Mouse (Mus musculus): ENCODE measurements around the gene Nxpe5. TPM values are rescaled to one million over a fixed set of nuclear protein-coding genes. Genes with fewer than 3 reads are reported as not detected.

The Nxpe5 gene
- polyA plus RNA-seq, 1 experiment from 2014 or later: not detected

DNA sequence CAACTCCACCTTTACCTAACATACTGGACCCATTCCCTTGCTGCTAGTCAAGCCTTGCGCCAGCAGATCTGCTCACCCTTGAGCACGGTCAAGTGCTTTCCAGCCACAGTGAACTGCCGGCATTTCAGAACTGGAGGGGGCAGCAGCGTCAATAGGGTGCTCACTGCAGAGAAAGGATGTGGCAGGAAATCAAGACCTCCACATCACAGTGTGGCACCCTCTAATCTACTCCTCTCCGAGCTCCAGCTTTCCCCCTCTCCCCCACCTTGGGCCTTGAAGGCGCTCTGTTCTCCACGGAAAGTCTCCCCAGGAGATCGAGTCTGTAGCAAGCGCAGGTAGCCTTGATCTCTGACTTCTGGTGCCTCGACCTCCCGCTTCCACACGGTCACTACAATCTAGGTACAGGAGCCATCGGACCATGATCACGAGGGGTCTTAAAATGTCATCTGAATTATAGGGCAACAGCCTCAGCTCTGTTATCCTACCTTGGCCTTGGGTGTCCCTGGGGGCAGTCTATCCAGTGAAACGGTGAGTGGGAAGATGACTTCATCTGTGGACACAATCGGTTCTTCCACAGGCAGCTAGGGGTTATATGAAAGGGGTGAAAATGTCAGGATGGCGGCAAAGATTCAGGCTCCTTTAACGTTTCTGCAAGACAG is 37.0 kb downstream of the Nxpe5 start:
- ATAC-seq (ENCODE audit: insufficient number of reproducible peaks, insufficient read depth, low FRiP score, low read depth): no peak
- no peaks in the 10 kb centered on the region for H3K27me3 ChIP-seq (ENCODE audit: control insufficient read depth, insufficient read depth, low read length)
- H3K9me3 ChIP-seq (ENCODE audit: control insufficient read depth, low read depth, low read length): no peaks in the 10 kb centered on the region
- H3K4me1 ChIP-seq (ENCODE audit: control insufficient read depth, insufficient read depth, low read length): peaks cover 18% of the 10 kb centered on the region; the same call in 1 of the 2 replicates
- 61% methylated on average over 18 of the region's 18 CpGs for WGBS
- peak overlapping the region; percentile 93 for H3K4me3 ChIP-seq (ENCODE audit: low read depth, low read length)
- no peak overlapping the region for H3K27ac ChIP-seq (ENCODE audit: low read length)
- H3K4me2 ChIP-seq (replicated peaks; ENCODE audit: low read depth, low read length): peak overlapping the region; percentile 95
- H3K9ac ChIP-seq (replicated peaks; ENCODE audit: low read depth, low read length): peak overlapping the region; percentile 91
- peaks cover 32% of the 10 kb centered on the region for H3K36me3 ChIP-seq (ENCODE audit: control insufficient read depth, insufficient read depth, low read length)

DNA sequence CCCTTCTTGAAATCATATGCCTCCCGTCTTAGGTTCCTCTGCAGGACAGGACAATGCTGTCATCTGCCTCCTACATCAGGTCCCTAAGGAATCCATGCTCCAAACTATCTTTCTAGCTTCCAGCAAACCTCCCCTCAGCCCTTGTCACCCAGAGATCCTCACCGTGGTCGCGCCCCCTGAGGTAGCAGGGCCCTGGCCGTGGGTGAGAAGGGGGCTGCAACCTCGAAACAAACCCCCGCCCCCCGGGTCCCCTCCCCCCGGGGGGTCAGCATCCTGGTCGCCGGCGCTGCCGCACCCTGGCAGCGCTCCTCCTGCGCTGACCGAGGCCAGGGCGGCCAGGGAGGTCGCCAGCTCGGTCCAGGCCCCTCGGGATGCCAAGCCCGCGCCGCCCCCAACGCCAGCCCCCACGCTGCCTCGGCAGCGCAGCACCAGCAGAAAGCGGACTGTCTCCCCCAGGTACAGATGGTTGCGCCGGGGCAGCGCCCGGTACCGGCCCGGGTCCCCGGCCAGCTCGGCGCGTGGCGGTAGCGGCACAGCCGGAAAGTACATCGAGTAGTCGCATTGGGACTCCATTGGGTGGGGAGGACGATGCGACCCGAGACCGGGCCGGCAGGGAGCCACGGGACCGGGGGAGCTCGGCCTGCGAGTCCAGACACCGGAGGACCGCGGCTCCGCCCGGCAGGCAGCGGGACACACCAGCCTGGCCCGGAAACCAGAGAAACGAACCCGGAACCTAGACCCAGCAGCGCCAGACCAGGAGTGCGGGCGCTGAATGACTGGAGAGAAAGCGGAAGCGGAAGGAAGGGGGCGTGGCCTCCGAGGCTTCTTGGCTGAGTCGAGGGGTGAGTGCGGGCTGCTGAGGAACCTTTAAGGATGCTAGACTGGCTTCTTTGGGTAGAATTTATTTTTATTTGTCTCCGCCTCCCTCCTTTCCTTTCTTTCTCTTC is 37.8 kb downstream of the Nxpe5 start, which contains the start of gene BC037034:
Gene BC037034, minus strand, starts transcription at position 774 of the 947 bp plus-strand sequence.
- Histone ChIP-seq H3K4me2 (replicated peaks; ENCODE audit: low read depth, low read length) (peak within 1 kb of the TSS; percentile 95), H3K4me3 (ENCODE audit: low read depth, low read length) (peak within 1 kb of the TSS; percentile 93), H3K9ac (replicated peaks; ENCODE audit: low read depth, low read length) (peak within 1 kb of the TSS; percentile 91), H3K36me3 (ENCODE audit: control insufficient read depth, insufficient read depth, low read length) (peaks cover 31% of the 10 kb centered on the region), H3K9me3 (ENCODE audit: control insufficient read depth, low read depth, low read length) (no peaks in the 10 kb centered on the region), H3K4me1 (ENCODE audit: control insufficient read depth, insufficient read depth, low read length) (peaks cover 18% of the 10 kb centered on the region; the same call in 1 of the 2 replicates), H3K27me3 (ENCODE audit: control insufficient read depth, insufficient read depth, low read length) (no peaks in the 10 kb centered on the region), H3K27ac (ENCODE audit: low read length) (peak within 1 kb of the TSS; percentile 66; the same call in 1 of the 2 replicates)
- peak; percentile 89 for ATAC-seq (ENCODE audit: insufficient number of reproducible peaks, insufficient read depth, low FRiP score, low read depth)
- WGBS: under 1% methylated on average over 69 of the region's 71 CpGs

DNA sequence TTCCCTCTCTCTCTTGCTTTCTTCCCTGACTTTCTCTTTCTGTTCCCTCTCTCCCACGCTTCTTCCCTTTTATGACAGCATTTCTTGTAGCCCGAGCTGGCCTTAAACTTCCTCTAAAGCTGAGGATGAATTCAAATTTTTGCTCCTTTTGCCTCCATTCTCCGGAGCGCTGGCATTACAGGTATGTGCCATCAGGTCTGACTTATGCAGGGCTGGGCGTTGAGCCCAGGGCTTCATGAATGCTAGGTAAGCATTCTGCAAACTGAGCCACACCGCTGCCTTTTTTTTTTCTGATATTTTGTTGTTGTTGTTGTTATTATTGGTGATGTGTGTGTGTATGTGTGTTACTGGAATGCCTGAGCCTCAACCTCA is 38.5 kb downstream of the Nxpe5 start:
- peak overlapping the region; percentile 91 for H3K9ac ChIP-seq (replicated peaks; ENCODE audit: low read depth, low read length)
- no peak for ATAC-seq (ENCODE audit: insufficient number of reproducible peaks, insufficient read depth, low FRiP score, low read depth)
- no peaks in the 10 kb centered on the region for H3K9me3 ChIP-seq (ENCODE audit: control insufficient read depth, low read depth, low read length)
- peaks cover 18% of the 10 kb centered on the region; the same call in 1 of the 2 replicates for H3K4me1 ChIP-seq (ENCODE audit: control insufficient read depth, insufficient read depth, low read length)
- H3K4me3 ChIP-seq (ENCODE audit: low read depth, low read length): peak overlapping the region; percentile 93
- H3K27ac ChIP-seq (ENCODE audit: low read length): no peak overlapping the region
- peak overlapping the region; percentile 95 for H3K4me2 ChIP-seq (replicated peaks; ENCODE audit: low read depth, low read length)
- H3K27me3 ChIP-seq (ENCODE audit: control insufficient read depth, insufficient read depth, low read length): no peaks in the 10 kb centered on the region
- WGBS: 15% methylated on average over 6 of the region's 6 CpGs
- H3K36me3 ChIP-seq (ENCODE audit: control insufficient read depth, insufficient read depth, low read length): peaks cover 24% of the 10 kb centered on the region

DNA sequence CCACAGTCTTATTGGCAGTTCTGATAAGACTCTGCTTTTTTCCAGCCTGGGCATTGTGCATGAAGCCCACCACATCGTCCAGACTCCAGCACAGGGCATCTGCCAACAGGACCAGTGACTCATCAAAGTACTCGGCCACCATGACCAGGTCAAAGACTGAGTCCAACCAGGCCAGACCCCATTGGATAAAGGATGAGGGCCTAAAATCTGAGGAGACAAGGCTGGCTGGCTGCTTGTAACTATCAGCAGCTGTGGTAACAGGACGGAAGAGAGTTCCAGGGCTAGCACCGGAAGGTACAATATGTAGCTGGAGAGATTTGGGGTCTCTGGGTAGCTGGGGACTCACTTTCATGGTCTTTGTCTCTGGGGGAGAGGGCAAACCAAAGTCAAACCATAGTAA is 40.0 kb downstream of the Nxpe5 start:
- Histone ChIP-seq H3K36me3 (ENCODE audit: control insufficient read depth, insufficient read depth, low read length) (peaks cover 9% of the 10 kb centered on the region; the same call in 1 of the 2 replicates), H3K9ac (replicated peaks; ENCODE audit: low read depth, low read length) (no peak overlapping the region), H3K27ac (ENCODE audit: low read length) (no peak overlapping the region), H3K9me3 (ENCODE audit: control insufficient read depth, low read depth, low read length) (no peaks in the 10 kb centered on the region), H3K4me1 (ENCODE audit: control insufficient read depth, insufficient read depth, low read length) (peaks cover 18% of the 10 kb centered on the region; the same call in 1 of the 2 replicates), H3K4me3 (ENCODE audit: low read depth, low read length) (no peak overlapping the region), H3K27me3 (ENCODE audit: control insufficient read depth, insufficient read depth, low read length) (no peaks in the 10 kb centered on the region), H3K4me2 (replicated peaks; ENCODE audit: low read depth, low read length) (no peak overlapping the region)
- ATAC-seq (ENCODE audit: insufficient number of reproducible peaks, insufficient read depth, low FRiP score, low read depth): no peak
- 96% methylated on average over 4 of the region's 4 CpGs for WGBS

DNA sequence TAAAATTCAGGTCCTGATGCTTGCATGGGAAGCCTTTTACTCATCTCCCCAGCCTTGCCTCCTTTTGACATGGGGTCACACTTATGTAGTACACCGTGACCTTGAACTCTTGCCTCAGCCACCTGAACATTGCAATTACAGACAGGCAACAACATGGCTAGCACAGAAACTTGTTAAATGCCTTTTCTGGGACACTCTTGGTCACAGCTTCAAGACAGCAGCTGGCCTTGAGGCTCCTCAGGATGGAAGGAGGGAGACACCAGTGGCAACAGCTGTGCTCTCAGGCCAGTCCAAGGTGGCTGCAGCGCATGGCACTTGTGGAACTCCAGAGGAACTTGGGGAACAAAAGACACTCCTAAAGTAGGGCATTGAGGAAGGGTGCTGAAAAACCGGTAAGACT is 41.4 kb downstream of the Nxpe5 start:
- Histone ChIP-seq H3K27ac (ENCODE audit: low read length) (no peak overlapping the region), H3K4me2 (replicated peaks; ENCODE audit: low read depth, low read length) (no peak overlapping the region), H3K4me3 (ENCODE audit: low read depth, low read length) (no peak overlapping the region), H3K27me3 (ENCODE audit: control insufficient read depth, insufficient read depth, low read length) (no peaks in the 10 kb centered on the region), H3K9ac (replicated peaks; ENCODE audit: low read depth, low read length) (no peak overlapping the region), H3K4me1 (ENCODE audit: control insufficient read depth, insufficient read depth, low read length) (peaks cover 21% of the 10 kb centered on the region; the same call in 1 of the 2 replicates), H3K36me3 (ENCODE audit: control insufficient read depth, insufficient read depth, low read length) (0 out of 2 replicates have a peak, but pooled peaks cover 3% of the 10 kb centered on the region), H3K9me3 (ENCODE audit: control insufficient read depth, low read depth, low read length) (no peaks in the 10 kb centered on the region)
- WGBS: 81% methylated on average over 3 of the region's 3 CpGs
- ATAC-seq (ENCODE audit: insufficient number of reproducible peaks, insufficient read depth, low FRiP score, low read depth): no peak

DNA sequence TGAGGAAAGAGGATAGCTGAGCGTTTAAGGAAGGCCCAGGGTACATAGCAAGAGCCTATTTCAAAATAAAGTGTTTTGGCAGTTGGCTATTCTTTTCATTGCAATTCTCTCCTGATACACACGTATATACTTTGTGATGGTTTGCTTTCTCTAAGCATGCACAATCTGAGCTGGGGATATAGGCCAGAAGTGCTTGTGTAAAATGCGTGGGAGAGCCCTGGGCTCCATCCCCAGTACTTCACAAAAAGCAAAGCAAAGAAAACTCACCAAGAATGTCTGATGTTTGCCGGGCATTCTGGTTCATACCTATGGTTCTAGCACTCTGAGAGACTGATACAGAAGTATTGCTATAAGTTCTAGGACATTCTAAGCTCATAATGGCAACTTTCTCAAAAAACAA is 43.3 kb downstream of the Nxpe5 start:
- peaks cover 12% of the 10 kb centered on the region; the same call in 1 of the 2 replicates for H3K4me1 ChIP-seq (ENCODE audit: control insufficient read depth, insufficient read depth, low read length)
- no peaks in the 10 kb centered on the region for H3K27me3 ChIP-seq (ENCODE audit: control insufficient read depth, insufficient read depth, low read length)
- H3K9me3 ChIP-seq (ENCODE audit: control insufficient read depth, low read depth, low read length): no peaks in the 10 kb centered on the region
- no peak for ATAC-seq (ENCODE audit: insufficient number of reproducible peaks, insufficient read depth, low FRiP score, low read depth)
- WGBS: 72% methylated on average over 4 of the region's 4 CpGs
- H3K4me2 ChIP-seq (replicated peaks; ENCODE audit: low read depth, low read length): no peak overlapping the region
- no peak overlapping the region for H3K4me3 ChIP-seq (ENCODE audit: low read depth, low read length)
- no peak overlapping the region for H3K9ac ChIP-seq (replicated peaks; ENCODE audit: low read depth, low read length)
- H3K36me3 ChIP-seq (ENCODE audit: control insufficient read depth, insufficient read depth, low read length): 0 out of 2 replicates have a peak, but pooled peaks cover 3% of the 10 kb centered on the region
- no peak overlapping the region for H3K27ac ChIP-seq (ENCODE audit: low read length)

DNA sequence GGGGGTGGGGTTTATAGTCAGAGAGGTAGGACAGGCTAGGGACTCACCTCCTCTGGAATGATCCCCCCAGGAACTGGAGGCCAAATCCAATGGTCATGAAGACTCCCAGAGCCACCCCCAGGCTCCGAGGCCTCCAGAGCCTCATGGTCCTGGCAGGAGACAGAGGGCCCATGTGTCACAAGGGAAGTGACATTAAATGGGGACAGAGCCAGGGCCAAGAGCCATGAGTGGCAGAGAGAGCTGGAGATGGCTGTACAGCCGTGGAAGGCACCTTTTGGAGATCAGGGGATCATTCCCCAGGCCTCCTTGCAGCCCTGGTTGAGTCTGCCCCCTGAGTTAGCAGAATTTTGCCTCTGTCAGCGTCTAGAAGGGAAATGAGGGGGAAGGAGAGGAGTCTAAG is 45.5 kb downstream of the Nxpe5 start:
- Histone ChIP-seq H3K36me3 (ENCODE audit: control insufficient read depth, insufficient read depth, low read length) (0 out of 2 replicates have a peak, but pooled peaks cover 3% of the 10 kb centered on the region), H3K9me3 (ENCODE audit: control insufficient read depth, low read depth, low read length) (no peaks in the 10 kb centered on the region), H3K4me2 (replicated peaks; ENCODE audit: low read depth, low read length) (no peak overlapping the region), H3K4me1 (ENCODE audit: control insufficient read depth, insufficient read depth, low read length) (peaks cover 12% of the 10 kb centered on the region), H3K9ac (replicated peaks; ENCODE audit: low read depth, low read length) (no peak overlapping the region), H3K27ac (ENCODE audit: low read length) (no peak overlapping the region), H3K27me3 (ENCODE audit: control insufficient read depth, insufficient read depth, low read length) (no peaks in the 10 kb centered on the region), H3K4me3 (ENCODE audit: low read depth, low read length) (no peak overlapping the region)
- no peak for ATAC-seq (ENCODE audit: insufficient number of reproducible peaks, insufficient read depth, low FRiP score, low read depth)
- WGBS: 48% methylated on average over 3 of the region's 3 CpGs

DNA sequence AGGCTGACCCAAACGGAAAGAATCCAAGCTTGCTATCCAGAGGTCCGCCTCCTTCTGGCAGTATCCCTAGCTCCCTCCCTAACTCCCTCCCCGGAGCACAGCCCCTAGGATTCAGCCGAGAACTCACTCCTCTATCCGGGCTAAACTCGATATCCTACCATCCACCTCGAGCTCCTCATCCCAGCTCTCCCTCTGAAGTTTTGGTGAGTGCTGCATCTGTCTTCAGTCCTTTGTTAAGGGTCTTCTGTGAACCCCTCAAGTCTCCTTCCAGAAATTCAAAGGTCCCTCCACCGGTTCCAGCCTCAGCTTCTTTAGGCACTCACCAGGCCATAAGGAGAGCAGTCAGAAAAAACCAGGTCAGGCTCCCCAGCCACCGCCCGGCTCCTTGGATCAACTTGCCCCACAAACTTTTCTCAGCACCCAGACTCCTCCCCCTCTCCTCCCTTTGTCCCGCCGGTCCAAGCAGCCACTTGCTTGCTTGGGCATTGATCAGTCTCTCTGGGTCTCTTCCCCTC is 46.8 kb downstream of the Nxpe5 start, which contains the start of gene Gal3st4:
Gene Gal3st4, minus strand, starts transcription at position 432 of the 515 bp plus-strand sequence.
- peak within 1 kb of the TSS; percentile 12; the same call in 1 of the 2 replicates for H3K4me3 ChIP-seq (ENCODE audit: low read depth, low read length)
- 0 out of 2 replicates have a peak, but pooled peaks cover 3% of the 10 kb centered on the region for H3K36me3 ChIP-seq (ENCODE audit: control insufficient read depth, insufficient read depth, low read length)
- H3K4me2 ChIP-seq (replicated peaks; ENCODE audit: low read depth, low read length): peak within 1 kb of the TSS; percentile 22
- 0 out of 2 replicates have a peak within 1 kb of the TSS, but pooled peaks have one; percentile 14 for H3K9ac ChIP-seq (replicated peaks; ENCODE audit: low read depth, low read length)
- H3K9me3 ChIP-seq (ENCODE audit: control insufficient read depth, low read depth, low read length): no peaks in the 10 kb centered on the region
- peaks cover 12% of the 10 kb centered on the region for H3K4me1 ChIP-seq (ENCODE audit: control insufficient read depth, insufficient read depth, low read length)
- WGBS: 3% methylated on average over 12 of the region's 12 CpGs
- H3K27ac ChIP-seq (ENCODE audit: low read length): no peak within 1 kb of the TSS
- H3K27me3 ChIP-seq (ENCODE audit: control insufficient read depth, insufficient read depth, low read length): no peaks in the 10 kb centered on the region
- ATAC-seq (ENCODE audit: insufficient number of reproducible peaks, insufficient read depth, low FRiP score, low read depth): peak; percentile 53; the same call in 1 of the 2 replicates

All from stomach, embryonic 14.5 days (tissue).